Mouse (Mus musculus) cerebellum, adult 2 months (tissue): Measurements from ENCODE around the gene Mkln1. TPM values are rescaled to one million over a fixed set of nuclear protein-coding genes. Genes with fewer than 3 reads are reported as not detected.

Experiments
- DNase-seq, 2 experiments: peaks; one replicate each; pipeline ENCODE4 v3.0.0; 2021
- H3K27ac ChIP-seq: fragments of 200-500 bp; 2 replicates; pipeline ENCODE4 v1.5.1; 2012; ENCODE audit warnings: low read length, control low read depth, inconsistent platforms; ENCODE audit not compliant: insufficient read depth
- H3K27me3 ChIP-seq: fragments of 200-500 bp; 2 replicates; pipeline ENCODE4 v1.6.1; 2012; ENCODE audit warnings: inconsistent platforms, mild to moderate bottlenecking, low read length, moderate library complexity; ENCODE audit not compliant: control insufficient read depth, insufficient read depth
- H3K4me1 ChIP-seq: fragments of 200-500 bp; 2 replicates; pipeline ENCODE4 v1.6.1; 2011; ENCODE audit warnings: low read length; ENCODE audit not compliant: control insufficient read depth, insufficient read depth
- H3K4me3 ChIP-seq: fragments of 200-500 bp; replicated peaks from 2 replicates; pipeline ENCODE3; 2011; ENCODE audit warnings: mild to moderate bottlenecking, low read depth, low read length, control low read depth; ENCODE audit not compliant: insufficient read depth
- CTCF ChIP-seq: fragments of 200-500 bp; IDR thresholded peaks from 2 replicates; pipeline ENCODE4 v1.5.1; 2011; ENCODE audit warnings: low read depth, mild to moderate bottlenecking, control low read depth, low read length, moderate library complexity, borderline replicate concordance; ENCODE audit not compliant: insufficient read depth
- POLR2A ChIP-seq: fragments of 200-500 bp; IDR thresholded peaks from 2 replicates; pipeline ENCODE4 v1.6.1; 2011; ENCODE audit warnings: low read length, control low read depth, borderline replicate concordance; ENCODE audit not compliant: insufficient read depth
- WGBS: fragments of 180-500 bp; shearing (Covaris S2); methylation state at CpG from one replicate; pipeline ENCODE4 v1.1.7; 2018; 5-methylcytosine and 5-hydroxymethylcytosine counted together
- polyA plus RNA-seq: library from polyadenylated mRNA; depleted of rRNA; stranded (reverse); fragments of >200 nt; gene quantifications from 2 replicates; pipeline ENCODE4 v1.2.3, GENCODE M21; 2012

The Mkln1 gene
- polyA plus RNA-seq, 1 experiment: 53.9 TPM

DNA sequence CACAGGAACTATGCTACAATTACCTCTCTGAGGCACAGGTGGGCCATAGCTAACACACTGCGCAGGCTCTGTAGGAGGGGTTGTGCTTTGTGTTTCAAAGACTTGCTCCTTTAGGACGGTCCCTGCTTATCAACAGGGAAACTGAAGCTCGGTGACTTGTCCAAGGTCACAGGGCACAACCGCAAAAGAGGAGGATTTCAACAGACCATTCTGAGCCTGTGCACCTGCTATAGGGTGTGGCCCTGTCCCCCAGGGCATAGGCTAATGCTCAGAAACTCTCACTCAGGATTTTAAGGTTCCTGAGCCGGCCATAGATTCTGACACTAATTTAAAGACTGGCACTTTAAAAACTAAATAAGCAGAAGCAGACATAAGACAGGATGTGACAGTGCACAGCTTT, 128.4 kb downstream of the Mkln1 start:
- TF ChIP-seq CTCF: no peak
- no peak for TF ChIP-seq POLR2A
- DNase-seq: no peak
- H3K4me1 ChIP-seq: no peaks in the 10 kb centered on the region
- no peak overlapping the region for H3K4me3 ChIP-seq
- no peaks in the 10 kb centered on the region for H3K27me3 ChIP-seq
- WGBS: 91% methylated on average over 5 of the region's 5 CpGs
- H3K27ac ChIP-seq: no peak overlapping the region

DNA sequence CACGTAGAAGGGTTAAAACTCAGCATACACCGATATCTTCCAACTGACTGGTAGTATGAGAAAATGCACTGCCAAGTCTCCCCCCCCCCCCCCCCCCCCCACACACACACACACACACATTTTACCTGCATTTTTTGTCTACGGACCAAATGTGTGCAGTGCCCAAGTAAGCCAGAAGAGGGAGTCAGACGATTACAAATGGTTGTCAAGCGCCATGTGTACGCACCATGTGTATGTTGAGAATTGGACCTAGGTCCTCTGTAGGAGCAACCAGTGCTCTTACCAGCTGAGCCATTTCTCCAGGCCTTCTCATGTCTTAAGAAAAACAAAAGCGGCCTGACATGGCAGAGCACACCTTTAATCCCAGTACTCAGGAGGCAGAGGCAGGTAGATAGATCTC, 129.4 kb downstream of the Mkln1 start:
- Histone ChIP-seq H3K27me3 (no peaks in the 10 kb centered on the region), H3K4me3 (no peak overlapping the region), H3K27ac (no peak overlapping the region), H3K4me1 (no peaks in the 10 kb centered on the region)
- no peak for DNase-seq
- WGBS: 75% methylated on average over 7 of the region's 7 CpGs
- TF ChIP-seq POLR2A (no peak), CTCF (0 out of 2 replicates have a peak, but pooled peaks have one; percentile 18)

DNA sequence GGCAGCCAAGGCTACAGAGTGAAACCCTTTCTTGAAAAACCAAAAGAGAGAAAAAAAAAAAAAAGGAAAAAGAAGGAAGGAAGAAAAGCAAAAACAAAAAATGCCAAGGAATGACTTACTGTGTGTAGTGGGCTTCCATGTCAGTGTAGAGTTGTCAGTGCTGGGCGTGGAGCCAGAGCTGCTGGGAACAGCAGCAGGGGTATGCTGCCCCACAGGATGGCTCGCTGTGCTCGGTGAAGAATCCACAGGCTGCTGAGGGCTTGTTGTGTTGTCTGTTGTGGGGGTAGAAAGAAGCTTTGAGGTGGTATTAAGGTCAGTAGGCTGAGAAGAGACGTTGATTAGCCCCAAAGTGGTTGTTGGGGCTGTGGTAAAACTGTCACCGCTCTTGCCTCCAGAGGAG, 129.8 kb downstream of the Mkln1 start:
- H3K27me3 ChIP-seq: no peaks in the 10 kb centered on the region
- H3K27ac ChIP-seq: no peak overlapping the region
- 56% methylated on average over 5 of the region's 5 CpGs for WGBS
- H3K4me3 ChIP-seq: no peak overlapping the region
- H3K4me1 ChIP-seq: no peaks in the 10 kb centered on the region
- DNase-seq: no peak
- TF ChIP-seq POLR2A (no peak), CTCF (no peak)

DNA sequence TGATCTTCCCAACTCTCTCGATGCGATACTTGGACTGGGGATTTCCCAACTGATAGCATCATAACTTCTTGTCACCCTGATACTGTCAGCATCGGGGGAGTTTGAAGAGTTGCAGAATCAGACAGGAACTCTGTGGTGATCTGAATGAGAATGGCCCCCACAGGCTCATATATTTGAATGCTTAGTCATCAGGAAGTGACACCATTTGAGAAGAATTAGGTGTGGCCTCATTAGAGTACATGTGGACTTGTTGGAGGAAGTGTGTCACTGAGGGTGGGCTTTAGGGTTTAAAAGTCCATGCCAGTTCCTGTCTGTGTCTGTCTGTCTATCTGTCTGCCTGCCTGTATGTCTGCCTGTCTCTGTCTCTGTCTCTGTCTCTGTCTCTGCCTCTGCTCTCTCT, 133.3 kb downstream of the Mkln1 start:
- Histone ChIP-seq H3K4me1 (no peaks in the 10 kb centered on the region), H3K27ac (no peak overlapping the region), H3K4me3 (no peak overlapping the region), H3K27me3 (no peaks in the 10 kb centered on the region)
- TF ChIP-seq CTCF (no peak), POLR2A (no peak)
- DNase-seq: no peak
- WGBS: 91% methylated on average over 3 of the region's 3 CpGs

DNA sequence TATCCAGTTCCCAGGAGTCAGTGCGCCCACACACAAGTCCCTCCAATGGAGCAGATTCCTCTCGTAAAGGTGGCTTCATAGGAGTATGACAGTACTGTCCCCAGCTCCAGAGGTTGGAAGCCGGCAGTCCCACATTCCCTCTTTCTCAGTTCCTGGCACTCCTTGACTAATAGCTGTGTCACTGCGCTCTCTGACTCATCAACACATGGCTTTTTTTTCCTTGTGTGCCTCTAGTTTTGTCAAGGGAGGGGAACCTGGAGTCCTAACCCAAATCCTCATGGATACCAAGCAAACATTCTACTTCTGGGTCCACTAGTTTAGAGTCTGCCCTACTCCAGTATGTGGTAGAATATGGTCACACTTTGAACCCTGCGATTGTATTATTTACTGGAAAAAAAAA, 136.2 kb downstream of the Mkln1 start:
- TF ChIP-seq POLR2A: no peak
- no peak for TF ChIP-seq CTCF
- 98% methylated on average over 5 of the region's 5 CpGs for WGBS
- Histone ChIP-seq H3K27ac (no peak overlapping the region), H3K4me1 (no peaks in the 10 kb centered on the region), H3K27me3 (no peaks in the 10 kb centered on the region), H3K4me3 (no peak overlapping the region)
- no peak for DNase-seq

DNA sequence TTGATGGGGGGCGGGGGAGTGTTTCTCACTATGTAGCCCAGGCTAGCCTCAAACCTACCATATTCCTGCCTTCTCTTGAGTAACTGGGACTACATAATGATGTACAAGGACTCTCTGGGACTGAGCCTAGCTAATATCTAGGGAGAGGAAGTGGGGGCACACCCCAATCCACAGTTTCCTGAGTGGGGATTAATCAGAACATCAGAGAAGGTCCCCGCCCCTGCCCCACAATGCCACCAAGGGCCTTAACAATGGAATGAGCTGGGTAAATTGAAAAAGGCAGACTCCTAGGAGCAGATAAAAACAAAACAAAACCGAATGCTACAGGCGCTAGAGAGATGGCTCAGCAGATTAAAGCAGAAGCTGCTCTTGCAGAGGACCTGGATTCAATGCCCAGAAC, 138.7 kb downstream of the Mkln1 start:
- no peak overlapping the region for H3K4me3 ChIP-seq
- H3K27me3 ChIP-seq: no peaks in the 10 kb centered on the region
- TF ChIP-seq CTCF (no peak), POLR2A (no peak)
- DNase-seq: no peak
- H3K27ac ChIP-seq: no peak overlapping the region
- no peaks in the 10 kb centered on the region for H3K4me1 ChIP-seq
- 82% methylated on average over 4 of the region's 4 CpGs for WGBS

DNA sequence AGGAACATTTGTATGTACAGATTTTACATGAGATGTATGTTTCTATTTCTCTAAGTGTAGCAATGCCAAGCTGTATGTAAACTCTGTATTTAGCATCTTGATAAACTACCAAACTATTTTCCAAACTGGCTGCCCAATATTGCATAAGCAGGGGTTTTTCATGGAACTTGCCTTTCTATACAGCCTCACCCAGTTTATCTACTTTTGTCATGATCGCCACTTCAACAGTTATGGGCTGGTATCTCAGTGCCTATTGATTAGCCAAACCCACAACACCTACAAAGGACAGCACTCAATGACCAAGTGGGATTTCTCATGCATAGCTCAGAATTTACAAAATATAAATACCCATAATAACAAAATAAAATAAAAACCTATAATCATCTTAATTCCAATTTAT, 139.6 kb downstream of the Mkln1 start:
- Histone ChIP-seq H3K27me3 (no peaks in the 10 kb centered on the region), H3K4me3 (no peak overlapping the region), H3K27ac (no peak overlapping the region), H3K4me1 (no peaks in the 10 kb centered on the region)
- 93% methylated on average over 1 of the region's 1 CpGs for WGBS
- no peak for TF ChIP-seq POLR2A
- no peak for TF ChIP-seq CTCF
- DNase-seq: no peak

DNA sequence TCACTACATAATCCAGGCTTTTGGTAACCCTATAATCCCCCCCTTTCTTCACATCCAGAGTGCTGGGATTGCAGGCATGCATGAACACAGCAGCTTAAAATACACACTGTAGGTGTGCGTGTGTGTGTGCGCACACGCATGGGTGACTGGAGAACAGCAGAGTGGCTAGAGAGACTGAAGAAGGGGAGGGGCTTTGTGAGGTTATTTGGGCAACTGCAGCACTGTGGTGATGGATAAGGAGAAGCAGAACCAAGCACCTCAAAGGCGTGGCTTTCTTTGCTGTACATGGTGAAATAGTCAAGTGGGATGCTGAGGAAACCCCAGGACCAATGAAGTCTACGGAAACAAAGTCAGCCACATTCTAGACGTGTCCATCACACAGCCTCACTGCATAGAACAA, 141.5 kb downstream of the Mkln1 start:
- TF ChIP-seq CTCF (no peak), POLR2A (no peak)
- 91% methylated on average over 6 of the region's 6 CpGs for WGBS
- Histone ChIP-seq H3K27me3 (no peaks in the 10 kb centered on the region), H3K4me1 (no peaks in the 10 kb centered on the region), H3K4me3 (no peak overlapping the region), H3K27ac (no peak overlapping the region)
- no peak for DNase-seq
